Mouse (Mus musculus): Measurements from ENCODE around the gene Hcrt.

DNA sequence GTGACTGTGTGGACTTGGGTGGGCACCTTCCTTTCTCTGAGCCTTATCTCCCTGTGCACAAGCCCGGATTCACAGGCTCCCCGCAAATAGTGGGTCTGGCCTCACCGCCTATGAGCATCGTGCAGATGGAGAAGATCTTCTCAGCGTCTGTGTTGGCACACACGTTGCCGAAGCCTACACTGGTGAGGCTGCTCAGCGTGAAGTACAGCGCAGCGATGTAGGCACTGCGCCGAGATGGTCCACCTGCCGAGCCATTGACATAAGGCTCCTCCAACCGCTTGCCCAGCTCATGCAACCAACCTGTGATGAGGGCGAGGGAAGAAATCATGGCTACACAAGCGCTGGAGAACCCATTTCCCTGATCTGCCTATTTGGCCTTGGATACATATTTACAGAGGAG is 12.6 kb downstream of the Hcrt start:
- TF ChIP-seq CTCF (IDR thresholded peaks at IDR 0.05; ENCODE audit: borderline replicate concordance, insufficient read depth, low read depth, low read length) (no peak), POLR2A (IDR thresholded peaks at IDR 0.05; ENCODE audit: borderline replicate concordance, insufficient read depth, low read length) (no peak)
